Mouse (Mus musculus) hindbrain, embryonic 16.5 days (tissue): ENCODE results near the gene Rimbp2. TPM values are rescaled to one million over a fixed set of nuclear protein-coding genes. Genes with fewer than 3 reads are reported as not detected.
A peak's percentile ranks its signal among the peaks of the same experiment; 100 is the strongest.

Experiments
- ATAC-seq: fragments of 200-750 bp; cut with Nextera tagmentation; 2 replicates; pipeline ENCODE4 v1.8.0; 2017; ENCODE audit warnings: moderate TSS enrichment, moderate library complexity
- H3K27ac ChIP-seq: fragments of 300-500 bp; sonication (generic); 2 replicates; pipeline ENCODE4 v1.5.1; 2014; ENCODE audit warnings: low read depth, mild to moderate bottlenecking, control low read depth, low read length, moderate library complexity
- H3K27me3 ChIP-seq: fragments of 300-500 bp; sonication (generic); replicated peaks from 2 replicates; pipeline ENCODE4 v1.6.1; 2014; ENCODE audit warnings: low read length; ENCODE audit not compliant: control insufficient read depth, insufficient read depth
- H3K36me3 ChIP-seq: fragments of 300-500 bp; sonication (generic); 2 replicates; pipeline ENCODE4 v1.6.1; 2014; ENCODE audit warnings: mild to moderate bottlenecking, low read length, moderate library complexity, mixed read lengths; ENCODE audit not compliant: control insufficient read depth, insufficient read depth
- H3K4me1 ChIP-seq: fragments of 300-500 bp; sonication (generic); 2 replicates; pipeline ENCODE4 v1.6.1; 2014; ENCODE audit warnings: low read depth, low read length; ENCODE audit not compliant: control insufficient read depth, insufficient read depth
- H3K4me2 ChIP-seq: fragments of 300-500 bp; sonication (generic); 2 replicates; pipeline ENCODE4 v1.6.1; 2014; ENCODE audit warnings: mild to moderate bottlenecking, low read length, control low read depth, moderate library complexity
- H3K4me3 ChIP-seq: fragments of 300-500 bp; sonication (generic); 2 replicates; pipeline ENCODE4 v1.5.1; 2014; ENCODE audit warnings: mild to moderate bottlenecking, low read length, control low read depth, moderate library complexity
- H3K9ac ChIP-seq: fragments of 300-500 bp; sonication (generic); 2 replicates; pipeline ENCODE4 v1.6.1; 2014; ENCODE audit warnings: low read depth, mild to moderate bottlenecking, control low read depth, low read length, moderate library complexity
- H3K9me3 ChIP-seq: fragments of 300-500 bp; sonication (generic); 2 replicates; pipeline ENCODE4 v1.6.1; 2014; ENCODE audit warnings: mild to moderate bottlenecking, low read length, moderate library complexity; ENCODE audit not compliant: control insufficient read depth
- WGBS: fragments of 180-500 bp; shearing (Covaris S2); extraction: QIAGEN DNeasy Blood & Tissue Kit; methylation state at CpG from one replicate; pipeline ENCODE4 v1.1.7; 2014; 5-methylcytosine and 5-hydroxymethylcytosine counted together
- polyA plus RNA-seq: library from polyadenylated mRNA; unstranded; fragments of >200 nt; fragmentation: Nextera tagmentation; extraction: Ambion mirVana; gene quantifications from 2 replicates; pipeline ENCODE4 v1.2.1, GENCODE M21; 2015

Gene Rimbp2
- polyA plus RNA-seq, 1 experiment from 2014 or later: 4.7 TPM

DNA sequence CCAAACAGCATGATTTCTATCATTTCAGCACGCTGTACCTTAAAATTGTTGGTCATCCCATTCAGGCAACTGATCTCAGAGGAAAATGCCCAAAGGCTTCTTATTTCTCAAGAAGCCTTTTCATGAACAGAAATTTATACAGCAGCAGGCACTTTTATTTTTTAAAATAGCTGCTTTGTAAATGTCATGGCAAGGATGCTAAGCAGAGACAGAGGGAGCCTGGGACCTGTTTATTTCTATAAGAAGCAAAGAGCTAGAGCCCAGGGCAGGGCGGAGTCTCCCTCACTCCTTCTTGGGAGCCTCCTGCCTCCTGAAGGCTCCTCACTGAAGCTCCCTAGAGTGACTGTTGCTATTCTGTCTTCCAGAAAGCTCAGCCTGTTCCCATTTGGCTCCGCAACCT, 40.9 kb downstream of the Rimbp2 start:
- H3K9me3 ChIP-seq: no peaks in the 10 kb centered on the region
- WGBS: 96% methylated on average over 3 of the region's 3 CpGs
- H3K9ac ChIP-seq: no peak overlapping the region
- H3K4me3 ChIP-seq: no peak overlapping the region
- H3K36me3 ChIP-seq: no peaks in the 10 kb centered on the region
- ATAC-seq: no peak
- no peaks in the 10 kb centered on the region for H3K4me1 ChIP-seq
- no peak overlapping the region for H3K4me2 ChIP-seq
- H3K27ac ChIP-seq: no peak overlapping the region
- no peaks in the 10 kb centered on the region for H3K27me3 ChIP-seq

DNA sequence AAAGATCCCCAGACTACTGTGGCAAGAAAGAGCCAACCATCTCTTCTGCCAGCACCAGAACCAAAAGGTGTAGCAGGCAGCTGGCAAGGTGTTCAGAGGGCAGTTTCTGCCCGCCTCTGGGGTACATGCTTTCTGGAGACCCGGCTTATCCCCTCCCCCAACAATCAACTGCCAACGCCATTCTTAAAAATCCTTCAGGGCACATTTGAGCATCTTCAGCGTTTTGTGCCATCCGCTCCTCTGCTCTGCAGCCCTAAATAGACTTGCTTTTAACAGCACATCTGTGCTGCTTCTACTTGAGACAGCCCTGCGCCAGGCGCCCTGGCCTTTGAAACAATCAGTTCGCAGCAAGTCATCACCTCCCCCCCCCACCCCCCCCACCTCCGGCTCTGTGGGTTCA, 41.7 kb downstream of the Rimbp2 start:
- Histone ChIP-seq H3K4me3 (no peak overlapping the region), H3K27me3 (no peaks in the 10 kb centered on the region), H3K4me2 (no peak overlapping the region), H3K9ac (no peak overlapping the region), H3K27ac (no peak overlapping the region), H3K9me3 (no peaks in the 10 kb centered on the region), H3K36me3 (no peaks in the 10 kb centered on the region), H3K4me1 (no peaks in the 10 kb centered on the region)
- WGBS: 68% methylated on average over 8 of the region's 9 CpGs
- ATAC-seq: no peak

DNA sequence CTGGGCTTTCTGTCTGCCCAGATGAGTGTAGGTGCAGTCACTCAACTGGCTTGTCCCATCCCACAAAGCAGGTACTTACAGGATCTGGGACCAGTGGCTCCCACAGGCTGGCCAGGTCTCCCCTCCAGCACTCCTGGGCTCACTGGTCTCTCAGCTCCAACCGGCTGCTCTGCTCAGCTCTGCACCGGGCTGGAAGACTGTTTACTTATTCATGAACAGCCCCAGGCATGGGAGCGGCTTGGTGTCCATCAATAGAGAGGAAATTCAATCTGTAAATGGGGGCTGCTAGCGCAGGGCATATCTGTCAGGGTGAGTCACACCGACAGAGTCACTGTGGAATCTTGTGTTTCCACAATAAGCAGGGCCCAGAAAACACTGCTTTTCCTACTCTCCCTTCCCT, 49.2 kb downstream of the Rimbp2 start:
- no peaks in the 10 kb centered on the region for H3K9me3 ChIP-seq
- H3K27ac ChIP-seq: no peak overlapping the region
- no peaks in the 10 kb centered on the region for H3K36me3 ChIP-seq
- H3K4me3 ChIP-seq: no peak overlapping the region
- ATAC-seq: 0 out of 2 replicates have a peak, but pooled peaks have one; percentile 19
- H3K27me3 ChIP-seq: no peaks in the 10 kb centered on the region
- peaks cover 20% of the 10 kb centered on the region for H3K4me1 ChIP-seq
- no peak overlapping the region for H3K4me2 ChIP-seq
- WGBS: 11% methylated on average over 5 of the region's 5 CpGs
- no peak overlapping the region for H3K9ac ChIP-seq

DNA sequence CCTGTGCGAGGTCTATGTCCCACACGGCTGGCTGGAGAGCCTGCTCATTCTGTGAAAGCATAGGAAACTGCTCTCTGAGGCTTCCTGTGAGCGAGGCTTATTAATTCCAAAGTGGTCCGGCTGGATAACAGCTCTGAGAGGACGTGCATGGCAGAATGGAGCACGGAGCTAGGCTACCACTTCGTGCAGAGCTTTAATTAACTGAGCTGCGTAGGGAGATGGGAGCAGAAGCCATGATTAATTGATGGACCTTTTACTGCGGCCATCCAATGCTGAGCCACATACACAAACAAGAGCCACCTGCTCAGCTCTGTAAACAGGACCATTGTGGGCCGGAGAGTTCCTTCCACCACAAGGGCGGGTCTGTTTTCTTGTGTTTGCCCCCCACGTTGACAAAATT, 50.2 kb downstream of the Rimbp2 start:
- H3K4me2 ChIP-seq: peak overlapping the region; percentile 2; the same call in 1 of the 2 replicates
- no peak overlapping the region for H3K9ac ChIP-seq
- 27% methylated on average over 12 of the region's 12 CpGs for WGBS
- peak; percentile 80 for ATAC-seq
- H3K36me3 ChIP-seq: no peaks in the 10 kb centered on the region
- H3K27me3 ChIP-seq: no peaks in the 10 kb centered on the region
- peak overlapping the region; percentile 54 for H3K27ac ChIP-seq
- no peak overlapping the region for H3K4me3 ChIP-seq
- no peaks in the 10 kb centered on the region for H3K9me3 ChIP-seq
- H3K4me1 ChIP-seq: peaks cover 20% of the 10 kb centered on the region

DNA sequence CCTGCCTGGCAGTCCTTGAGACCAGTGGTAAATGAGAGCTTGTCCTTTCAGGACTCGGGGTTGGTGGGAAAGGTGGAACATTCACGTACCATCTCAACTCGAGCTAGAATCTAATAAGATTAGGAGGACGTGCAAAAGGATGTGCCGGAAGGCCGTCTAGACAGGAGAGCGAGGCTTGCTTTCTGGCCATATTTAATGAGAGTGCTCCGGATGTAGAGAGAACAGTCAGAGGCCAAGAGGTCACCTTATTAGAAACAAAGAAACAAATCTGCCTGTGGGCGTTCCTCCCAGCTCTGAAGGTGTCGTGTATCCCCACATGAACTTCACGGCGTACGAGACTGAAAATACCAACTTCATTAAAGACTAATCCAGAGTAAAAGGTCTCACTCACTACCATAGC, 53.3 kb downstream of the Rimbp2 start:
- no peaks in the 10 kb centered on the region for H3K36me3 ChIP-seq
- H3K4me1 ChIP-seq: peaks cover 20% of the 10 kb centered on the region
- no peaks in the 10 kb centered on the region for H3K27me3 ChIP-seq
- H3K9ac ChIP-seq: no peak overlapping the region
- no peak overlapping the region for H3K4me3 ChIP-seq
- 64% methylated on average over 13 of the region's 13 CpGs for WGBS
- H3K4me2 ChIP-seq: no peak overlapping the region
- no peak overlapping the region for H3K27ac ChIP-seq
- no peak for ATAC-seq
- no peaks in the 10 kb centered on the region for H3K9me3 ChIP-seq

DNA sequence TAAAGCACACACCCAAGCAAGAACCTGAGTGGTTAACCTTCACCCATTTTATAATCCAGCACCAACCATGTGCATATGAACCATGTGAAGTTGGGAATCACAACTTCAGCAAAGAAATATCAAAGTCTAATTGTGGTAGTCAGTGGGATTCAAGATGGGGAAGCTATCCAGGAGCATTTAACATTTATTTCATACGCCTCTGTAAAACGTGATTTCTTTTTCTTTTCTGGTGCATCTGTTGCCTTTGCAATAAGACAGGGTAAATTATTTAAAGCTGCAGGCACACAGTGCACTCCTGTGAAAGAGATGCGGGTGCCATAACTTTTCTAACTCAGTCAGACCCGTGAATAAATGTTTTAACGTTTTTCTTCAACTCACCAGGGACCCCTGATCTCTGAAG, 58.4 kb downstream of the Rimbp2 start:
- Histone ChIP-seq H3K4me3 (no peak overlapping the region), H3K27ac (no peak overlapping the region), H3K9me3 (no peaks in the 10 kb centered on the region), H3K4me1 (no peaks in the 10 kb centered on the region), H3K9ac (no peak overlapping the region), H3K27me3 (no peaks in the 10 kb centered on the region), H3K4me2 (no peak overlapping the region), H3K36me3 (no peaks in the 10 kb centered on the region)
- ATAC-seq: no peak
- WGBS: 81% methylated on average over 5 of the region's 5 CpGs

DNA sequence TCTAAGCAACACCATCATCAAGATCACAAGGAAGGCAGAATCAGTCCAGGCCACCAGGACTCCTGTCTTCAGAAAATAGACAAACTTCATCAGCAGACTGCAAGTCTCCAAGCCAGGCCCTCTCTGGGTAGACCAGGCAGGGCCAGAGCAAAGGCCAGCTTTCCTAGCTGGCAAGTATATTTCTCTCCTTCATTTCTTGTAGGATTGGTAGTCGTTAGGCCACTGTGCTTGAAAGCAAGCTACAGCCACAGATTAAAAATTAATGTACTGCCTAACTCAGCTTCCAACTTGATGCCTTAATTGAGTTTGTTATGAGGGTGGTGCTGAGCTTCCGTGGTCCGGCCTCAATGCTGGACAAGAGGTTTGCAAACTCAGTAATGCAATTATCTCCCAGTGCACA, 65.7 kb downstream of the Rimbp2 start:
- ATAC-seq: no peak
- no peaks in the 10 kb centered on the region for H3K27me3 ChIP-seq

DNA sequence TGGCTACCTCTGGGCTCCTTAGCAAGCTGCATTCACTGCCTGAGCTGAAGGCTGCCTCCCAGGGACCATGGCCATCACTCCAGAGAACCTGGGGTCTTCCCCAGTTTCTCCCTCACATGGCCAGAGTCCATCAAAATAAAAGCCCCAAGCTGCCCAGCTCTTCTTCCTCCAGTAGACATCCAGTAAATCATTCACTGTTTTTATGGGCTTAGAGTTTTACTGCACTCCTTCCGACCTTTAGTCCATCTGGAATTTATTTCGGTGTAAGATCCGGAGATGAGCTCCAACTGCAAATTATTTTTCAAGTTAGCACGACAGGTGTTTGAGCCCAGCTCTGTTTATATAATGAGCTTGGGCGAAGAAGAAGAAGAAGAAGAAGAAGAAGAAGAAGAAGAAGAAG, 69.0 kb downstream of the Rimbp2 start:
- ATAC-seq: no peak
- H3K4me2 ChIP-seq: no peak overlapping the region
- whole genome bisulfite sequencing: 85% methylated on average over 5 of the region's 5 CpGs
- H3K4me3 ChIP-seq: no peak overlapping the region
- H3K9me3 ChIP-seq: no peaks in the 10 kb centered on the region
- no peaks in the 10 kb centered on the region for H3K27me3 ChIP-seq
- H3K36me3 ChIP-seq: no peaks in the 10 kb centered on the region
- no peaks in the 10 kb centered on the region for H3K4me1 ChIP-seq
- H3K27ac ChIP-seq: no peak overlapping the region
- H3K9ac ChIP-seq: no peak overlapping the region

More for the DNA sequence above, 65.7 kb downstream of the Rimbp2 start:
- no peaks in the 10 kb centered on the region for H3K36me3 ChIP-seq
- WGBS: 58% methylated on average over 3 of the region's 3 CpGs
- no peaks in the 10 kb centered on the region for H3K4me1 ChIP-seq
- H3K9me3 ChIP-seq: no peaks in the 10 kb centered on the region
- no peak overlapping the region for H3K9ac ChIP-seq
- no peak overlapping the region for H3K4me3 ChIP-seq
- no peak overlapping the region for H3K27ac ChIP-seq
- H3K4me2 ChIP-seq: no peak overlapping the region

DNA sequence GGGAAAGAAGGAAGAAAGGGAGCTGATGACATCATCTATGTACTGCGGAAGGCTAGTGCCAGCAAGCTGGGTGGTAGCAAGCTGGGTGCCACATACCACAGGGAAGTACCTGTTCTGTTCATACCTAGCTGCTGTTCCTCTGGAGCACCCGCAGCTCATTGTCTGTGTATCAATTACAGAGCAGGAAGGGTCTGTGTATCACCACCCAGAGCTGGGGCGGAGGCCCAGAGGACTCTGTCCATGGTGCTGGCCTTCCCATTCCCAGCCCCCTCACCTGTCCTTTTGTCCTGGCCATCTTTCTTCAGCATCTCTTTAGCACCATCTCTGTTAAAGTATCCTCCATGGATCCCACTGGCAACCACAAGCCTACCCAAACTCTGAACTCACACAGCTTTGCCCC, 74.2 kb downstream of the Rimbp2 start:
- no peaks in the 10 kb centered on the region for H3K36me3 ChIP-seq
- no peaks in the 10 kb centered on the region for H3K27me3 ChIP-seq
- no peak overlapping the region for H3K9ac ChIP-seq
- WGBS: 49% methylated on average over 3 of the region's 3 CpGs
- peaks cover 9% of the 10 kb centered on the region for H3K4me1 ChIP-seq
- H3K4me3 ChIP-seq: no peak overlapping the region
- no peaks in the 10 kb centered on the region for H3K9me3 ChIP-seq
- no peak for ATAC-seq
- H3K27ac ChIP-seq: no peak overlapping the region
- no peak overlapping the region for H3K4me2 ChIP-seq
